Mouse (Mus musculus) naive thymus-derived CD4-positive, alpha-beta T cell, adult 2 months (primary cell): Measurements from ENCODE around the gene Igsf9b.

Source experiments
- DNase-seq: peaks from one replicate; pipeline ENCODE4 v3.0.0-alpha.2; 2011; ENCODE audit warnings: low read depth

The Igsf9b gene

DNA sequence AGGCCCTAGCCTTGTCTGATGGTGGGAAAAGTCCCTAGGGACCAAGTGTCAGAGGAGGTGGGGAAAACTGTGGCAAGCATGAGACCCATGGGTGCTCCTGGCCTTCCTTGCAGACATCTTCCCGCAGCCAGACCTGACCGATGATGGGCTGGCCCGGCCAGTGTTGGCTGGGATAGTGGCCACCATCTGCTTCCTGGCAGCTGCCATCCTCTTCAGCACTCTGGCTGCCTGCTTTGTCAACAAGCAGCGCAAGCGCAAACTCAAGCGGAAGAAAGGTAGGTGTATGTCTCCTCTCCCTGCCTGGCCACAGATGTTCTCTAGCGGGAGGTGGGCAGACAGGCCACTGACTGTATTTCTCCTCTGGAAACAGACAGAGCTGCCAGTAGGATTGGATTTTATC, 32.5 kb downstream of the Igsf9b start:
- no peak for DNase-seq

DNA sequence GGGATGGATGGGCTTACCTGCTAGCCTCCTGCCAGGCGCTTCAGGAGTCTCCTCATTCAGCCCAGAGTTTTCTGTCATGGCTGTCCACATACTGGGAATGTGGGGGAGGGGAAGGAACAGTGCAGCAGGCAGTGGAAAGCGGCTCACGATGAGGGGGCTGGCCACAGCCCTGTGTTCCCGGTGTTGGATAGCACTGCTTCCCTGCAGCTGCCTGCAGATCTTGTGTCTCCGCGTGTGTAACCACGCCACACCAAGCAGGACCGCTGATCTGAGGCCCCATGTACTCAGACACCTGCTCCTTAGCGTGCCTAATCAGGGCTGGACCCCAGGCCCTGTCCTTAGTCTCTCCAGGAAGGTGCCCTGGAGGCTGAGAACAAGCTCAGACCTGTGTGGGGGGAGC, 35.9 kb downstream of the Igsf9b start:
- no peak for DNase-seq

DNA sequence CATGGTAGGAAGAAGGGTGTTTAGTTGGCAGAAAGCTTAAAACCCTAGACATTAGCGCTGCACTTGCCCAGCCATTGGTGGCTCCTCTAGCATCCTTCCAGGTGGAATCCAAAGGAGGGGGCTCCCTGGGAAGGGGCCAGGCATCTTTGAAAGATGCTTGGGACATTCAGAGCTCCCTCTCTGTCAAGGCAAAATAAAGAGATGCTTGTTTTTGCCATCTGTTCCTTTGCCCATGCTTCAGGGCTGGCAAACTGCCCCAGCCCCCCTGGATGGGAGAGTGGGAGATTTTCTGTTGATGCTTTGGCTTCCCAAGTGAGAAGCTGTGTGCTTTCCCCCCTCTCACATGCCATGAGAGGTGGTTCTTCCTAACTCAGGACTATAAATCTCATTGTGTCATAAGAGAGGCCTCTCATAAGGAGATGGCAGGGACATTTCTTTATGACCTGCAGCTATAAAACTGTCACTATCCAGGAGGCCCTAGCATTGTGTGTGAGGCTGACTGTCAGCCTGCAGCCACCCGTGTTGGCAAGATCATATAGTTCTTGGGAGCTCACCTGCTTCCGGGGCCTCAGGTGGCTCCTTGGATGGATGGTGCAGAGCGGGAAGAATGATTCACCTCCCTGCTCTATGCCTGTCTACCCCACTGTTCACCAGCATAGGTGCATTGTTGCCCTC, 38.1 kb downstream of the Igsf9b start:
- no peak for DNase-seq

DNA sequence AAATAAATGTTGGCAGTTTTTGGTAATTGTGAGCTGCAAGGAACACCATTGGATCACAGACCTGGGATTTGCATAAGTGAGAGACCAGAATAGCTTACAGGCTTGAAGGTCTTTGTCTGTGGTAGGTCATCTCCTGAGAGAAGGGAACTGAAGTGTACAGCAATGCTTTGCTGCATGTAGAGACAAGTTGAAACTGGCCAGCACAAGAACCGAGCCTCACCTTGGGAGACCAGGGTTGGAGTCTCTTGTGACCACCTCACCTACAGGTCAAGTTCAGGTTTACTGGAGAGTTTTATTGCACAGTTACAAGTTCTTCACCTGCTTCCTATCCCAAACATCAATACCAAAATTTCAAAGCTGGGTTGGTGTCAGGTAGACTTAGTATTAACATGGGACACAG, 40.2 kb downstream of the Igsf9b start:
- DNase-seq: no peak

DNA sequence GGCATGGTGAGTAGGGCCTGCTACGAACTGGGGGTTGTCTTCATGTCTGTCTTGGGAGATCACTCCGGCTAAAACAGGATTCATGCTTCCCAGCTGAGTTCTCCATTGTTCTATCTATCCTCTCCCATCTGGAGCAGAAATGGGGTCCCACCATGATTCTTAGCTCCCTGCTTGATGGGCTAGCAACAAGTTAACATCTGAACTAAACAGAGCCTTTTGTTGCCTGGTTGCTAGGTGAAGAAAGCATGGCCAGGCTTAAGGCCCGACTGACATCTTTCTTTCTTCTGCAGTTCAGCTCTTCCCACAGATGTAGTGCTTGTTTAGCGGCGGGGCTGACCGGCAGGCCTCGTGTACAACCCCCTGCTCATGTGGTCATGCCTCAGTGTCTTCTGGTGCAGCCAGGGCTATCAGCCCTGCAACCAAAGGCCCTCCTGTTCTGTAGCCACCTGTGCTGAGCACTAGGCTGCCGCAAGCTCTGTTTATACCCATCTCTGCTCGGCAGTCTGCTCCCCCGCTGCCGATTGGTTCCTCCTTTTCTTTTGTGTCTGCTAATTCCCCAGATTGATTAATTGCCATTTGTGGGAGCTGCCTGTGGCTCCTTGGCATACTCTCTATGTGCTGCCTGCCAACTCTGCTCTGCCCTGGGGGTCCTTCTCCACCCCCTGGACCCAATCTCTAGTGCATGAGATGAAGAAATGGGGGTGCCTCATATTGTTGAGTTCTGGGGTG, 47.7 kb downstream of the Igsf9b start:
- no peak for DNase-seq

DNA sequence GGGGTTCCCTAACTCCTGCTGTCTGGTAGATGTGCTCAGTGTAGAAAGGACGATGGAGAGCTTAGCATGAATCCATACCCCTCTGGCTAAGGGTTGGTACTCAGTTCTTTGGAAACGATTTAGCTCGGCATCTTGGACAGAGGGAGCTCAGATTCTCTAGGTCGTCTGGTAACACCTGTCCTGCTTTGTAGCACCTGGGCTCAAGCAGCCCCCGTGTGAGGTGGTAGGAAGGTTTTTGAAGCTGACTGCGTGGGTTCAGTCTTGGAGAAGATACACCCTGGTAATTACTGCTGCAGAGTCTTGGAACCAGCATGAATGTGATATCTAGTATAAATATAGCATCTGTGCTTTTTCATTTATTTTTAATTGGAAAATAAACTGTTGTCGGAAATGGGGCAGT, 54.1 kb downstream of the Igsf9b start:
- DNase-seq: no peak

DNA sequence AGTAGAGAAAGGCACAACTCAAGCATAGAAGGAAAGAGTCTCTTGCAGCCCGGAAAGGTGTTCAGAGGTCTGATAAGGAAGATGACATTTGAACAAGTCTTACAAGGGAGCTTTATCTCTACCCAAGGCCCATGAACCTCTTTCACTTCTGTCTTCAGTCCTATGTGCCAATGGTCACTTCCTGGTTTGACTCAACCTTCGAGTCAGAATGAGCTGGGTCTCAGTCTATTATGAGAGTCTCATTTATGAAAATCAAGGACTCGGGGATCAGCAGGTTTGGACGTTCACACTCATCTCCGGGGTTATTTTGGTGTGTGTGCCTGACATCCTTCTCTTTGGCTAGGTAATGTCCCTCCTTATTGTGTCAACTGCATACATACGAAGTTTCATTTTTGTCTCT, 58.9 kb downstream of the Igsf9b start:
- no peak for DNase-seq

DNA sequence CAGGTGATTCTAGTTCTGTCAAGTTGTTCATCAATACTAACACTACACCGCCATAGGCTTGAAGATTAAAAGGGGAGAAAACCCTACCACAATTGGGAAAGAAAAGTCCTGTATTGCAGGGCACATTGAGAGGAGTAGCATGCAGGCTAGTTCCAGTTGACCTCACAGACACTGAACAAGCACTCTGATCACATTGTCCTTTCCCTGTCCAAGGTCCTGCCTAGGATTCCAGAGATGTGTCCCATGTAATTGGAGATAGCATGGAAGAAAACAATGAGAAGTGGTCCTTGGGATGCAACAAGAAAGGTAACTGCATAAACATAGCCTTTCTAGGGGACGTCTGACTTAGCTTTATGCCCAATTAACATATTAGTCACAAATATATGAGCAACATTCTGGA, 68.2 kb downstream of the Igsf9b start:
- no peak for DNase-seq

DNA sequence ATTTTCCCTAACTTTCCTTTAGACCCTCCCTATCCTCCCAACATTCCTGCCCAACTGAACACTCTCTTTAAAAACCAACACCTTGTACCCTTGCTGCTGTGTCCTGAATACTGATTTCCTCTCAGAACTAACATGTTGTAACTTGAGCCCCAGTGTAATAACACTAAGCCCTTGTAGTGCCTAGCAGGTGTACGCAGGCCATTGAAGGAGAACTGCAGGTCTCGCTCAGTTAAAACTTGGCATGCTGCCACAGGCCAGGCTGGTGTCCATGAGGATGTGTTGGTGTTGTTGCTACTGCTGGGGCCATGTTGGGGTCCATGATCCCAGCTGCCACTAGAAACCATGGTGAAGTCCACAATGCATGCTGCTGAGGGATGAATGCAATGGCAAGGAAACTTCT, 70.1 kb downstream of the Igsf9b start:
- no peak for DNase-seq

DNA sequence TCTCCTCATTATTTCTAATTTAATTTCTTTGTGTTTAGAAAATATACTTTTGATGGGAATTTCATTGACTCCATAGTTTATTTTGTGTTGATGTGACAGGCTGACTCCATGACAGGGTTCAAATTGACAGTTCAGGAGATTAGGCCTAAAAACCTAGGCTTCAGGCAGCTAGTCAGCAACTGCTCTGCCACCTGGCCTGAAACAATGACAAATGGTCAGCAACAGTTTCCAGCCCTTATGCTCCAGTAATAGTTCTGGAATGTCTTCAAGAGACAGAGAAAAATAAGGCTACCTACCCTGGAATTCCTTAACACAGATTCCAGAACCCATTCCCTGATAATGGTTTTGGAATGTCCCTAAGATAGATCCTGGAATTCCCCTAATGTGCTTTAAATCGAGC, 76.7 kb downstream of the Igsf9b start:
- DNase-seq: no peak

DNA sequence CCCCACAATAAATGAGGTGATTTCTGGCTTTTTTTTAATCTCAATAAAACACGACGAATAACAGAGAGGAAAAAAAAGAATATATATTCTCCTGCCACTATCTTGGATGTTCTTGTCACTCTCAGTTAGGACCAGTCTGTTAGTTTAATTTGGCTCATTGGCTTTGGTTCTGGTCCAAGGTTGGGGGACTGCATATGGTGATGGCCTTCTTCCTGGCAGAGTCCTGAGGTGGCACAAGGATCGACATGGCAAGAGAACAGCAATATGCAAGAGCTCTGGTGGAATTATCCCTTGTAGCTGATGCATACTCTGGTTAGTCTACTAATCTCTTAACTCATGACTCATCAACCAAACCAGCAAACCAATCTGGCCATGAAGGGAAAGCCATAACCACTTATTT, 87.9 kb downstream of the Igsf9b start:
- DNase-seq: no peak

DNA sequence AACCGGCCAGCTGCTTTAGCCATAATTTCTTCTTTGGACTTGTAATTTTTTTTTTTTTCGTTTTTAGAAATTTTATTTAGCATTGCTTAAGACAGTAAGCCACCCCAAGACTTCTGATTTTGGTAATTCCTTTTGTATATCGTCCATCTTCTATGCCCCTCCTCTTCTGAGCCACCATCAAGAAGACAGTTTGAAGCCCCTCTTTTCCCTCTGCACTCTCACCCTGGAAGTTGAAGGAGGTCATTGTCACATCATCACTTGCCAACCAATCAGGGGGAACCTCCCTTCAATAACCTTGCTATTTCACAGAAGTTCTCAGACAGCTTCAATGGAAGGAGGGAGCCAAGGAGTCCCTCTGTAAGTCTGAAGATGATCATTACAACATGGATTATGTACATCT, 97.5 kb downstream of the Igsf9b start, which contains the start of gene Spata19:
Gene Spata19, plus strand, starts transcription at position 301 of the 400 bp plus-strand sequence.
- no peak for DNase-seq

DNA sequence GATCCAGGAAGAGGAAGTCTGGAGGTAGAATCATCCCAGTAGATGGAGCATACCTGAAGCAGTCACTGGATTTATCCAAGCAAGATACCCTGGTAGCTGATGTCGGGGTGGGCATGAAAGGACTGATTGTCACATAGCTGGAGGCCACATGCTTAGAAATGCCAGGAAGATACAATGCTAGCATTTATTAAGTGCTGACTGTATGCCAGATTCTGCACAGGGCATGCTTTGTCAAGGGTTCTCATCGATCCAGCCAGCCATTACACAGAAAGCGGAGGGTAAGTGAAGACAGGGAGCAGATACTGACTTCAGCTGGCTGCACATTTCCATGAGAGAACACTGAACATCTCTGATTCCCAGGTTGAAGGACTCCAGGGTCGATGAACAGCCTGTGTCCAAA, 102.2 kb downstream of the Igsf9b start:
- DNase-seq: no peak
